Mouse (Mus musculus) granulocyte monocyte progenitor cell, adult 5-6 weeks (primary cell): ENCODE measurements around the gene Plxna1. TPM values are rescaled to one million over a fixed set of nuclear protein-coding genes. Genes with fewer than 3 reads are reported as not detected.

Experiments
- ATAC-seq: replicated peaks from 2 replicates; pipeline ENCODE4 v1.8.0; 2016; ENCODE audit warnings: mild to moderate bottlenecking, moderate TSS enrichment, inconsistent platforms; ENCODE audit not compliant: poor library complexity, severe bottlenecking
- total RNA-seq, 2 experiments: library from RNA; stranded (forward) in 1 of 2; stranded (reverse) in 1 of 2; fragments of 200-712, 200-1000 nt in 1 of 2; fragments of >200 nt in 1 of 2; fragmentation: Nextera tagmentation in 1 of 2; gene quantifications; 2 replicates each; pipeline ENCODE4 v1.2.3; 2014 to 2017

Plxna1 gene
- total RNA-seq (2014; fragmentation: Nextera tagmentation) (1.2 and 6.9 TPM in 2 replicates), total RNA-seq (2017) (1.0 and 1.3 TPM in 2 replicates)

DNA sequence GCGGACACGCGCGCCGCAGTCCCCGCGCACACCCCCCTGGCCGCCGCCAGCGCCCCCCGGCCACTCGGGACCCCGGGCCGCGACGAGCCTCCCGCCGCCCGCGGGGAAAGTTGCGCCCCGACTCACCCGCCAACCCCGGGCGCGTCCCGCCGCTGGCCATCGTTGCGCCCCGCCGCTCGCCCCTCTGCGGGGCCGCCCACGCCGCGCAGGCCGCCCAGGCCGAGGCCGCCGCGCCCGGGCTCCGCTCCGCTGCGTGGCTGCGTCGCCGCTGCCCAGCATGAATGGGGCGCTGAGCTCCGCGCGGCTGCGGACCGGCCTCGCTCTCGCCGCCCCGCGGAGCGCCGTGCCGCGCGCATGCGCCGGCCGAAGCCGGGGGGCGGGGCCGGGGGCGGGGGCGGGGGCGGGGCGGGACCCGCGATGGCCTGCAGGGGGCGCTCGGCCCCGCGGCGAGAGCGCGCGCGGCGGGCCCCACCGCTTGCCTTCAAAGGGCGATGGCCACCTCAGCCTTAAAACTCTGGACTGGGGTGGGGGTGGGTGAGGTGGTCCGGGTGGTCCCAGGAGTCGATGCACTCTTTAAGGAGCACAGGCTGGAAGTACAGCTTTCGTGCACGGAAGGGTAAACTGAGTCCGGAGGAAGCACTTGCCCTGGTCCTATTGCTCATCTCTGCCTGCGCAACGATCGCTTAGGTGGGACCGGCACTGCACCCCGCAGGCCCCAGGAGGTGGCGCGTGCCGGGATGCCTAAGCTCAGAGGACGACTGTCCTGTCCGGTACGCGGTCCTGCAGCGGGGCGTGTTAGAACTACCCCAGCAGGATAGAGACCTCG lies at the start of gene Plxna1:
Gene Plxna1, minus strand, starts transcription at position 340 of the 826 bp plus-strand sequence.
- peak; percentile 33 for ATAC-seq

DNA sequence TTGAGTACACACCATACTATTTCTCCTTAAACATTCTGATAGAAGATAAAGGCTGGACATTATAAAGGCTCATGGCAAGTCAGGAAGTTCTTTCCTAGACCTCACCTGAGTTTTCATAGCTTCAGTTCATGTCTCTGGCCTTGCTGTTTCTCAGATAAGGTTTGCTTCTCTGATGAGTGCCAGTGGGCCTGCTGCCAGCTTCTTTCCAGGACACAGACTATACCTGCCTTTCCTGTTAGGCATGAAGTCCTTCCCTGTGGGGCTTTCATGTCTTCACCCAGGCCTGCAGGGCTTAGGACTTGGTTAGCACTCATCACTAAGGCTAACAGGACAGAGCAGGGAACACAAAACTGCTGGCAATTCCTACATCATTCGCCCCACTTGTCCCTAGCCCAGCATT lies 46.6 kb upstream of the Plxna1 start:
- ATAC-seq = no peak

DNA sequence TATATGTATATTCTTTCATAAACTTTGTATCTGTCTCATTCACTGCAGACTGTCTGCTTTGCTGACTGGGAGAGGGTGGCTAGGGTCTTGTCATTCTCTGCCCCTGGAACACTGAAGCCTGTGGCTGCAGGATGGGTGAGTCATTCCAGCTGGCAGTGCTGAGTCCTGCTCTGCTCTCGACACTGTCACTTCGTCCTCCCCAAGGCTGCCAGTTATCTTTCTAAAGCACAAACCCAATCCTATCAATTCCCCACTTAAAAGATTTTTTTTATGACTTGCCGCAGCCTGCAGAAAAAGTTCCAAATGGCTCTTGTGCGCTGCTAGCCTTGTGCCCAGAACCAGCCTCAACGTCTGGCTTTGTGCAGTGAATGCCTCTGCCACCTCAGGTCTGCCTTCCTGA lies 45.8 kb upstream of the Plxna1 start:
- ATAC-seq = no peak

DNA sequence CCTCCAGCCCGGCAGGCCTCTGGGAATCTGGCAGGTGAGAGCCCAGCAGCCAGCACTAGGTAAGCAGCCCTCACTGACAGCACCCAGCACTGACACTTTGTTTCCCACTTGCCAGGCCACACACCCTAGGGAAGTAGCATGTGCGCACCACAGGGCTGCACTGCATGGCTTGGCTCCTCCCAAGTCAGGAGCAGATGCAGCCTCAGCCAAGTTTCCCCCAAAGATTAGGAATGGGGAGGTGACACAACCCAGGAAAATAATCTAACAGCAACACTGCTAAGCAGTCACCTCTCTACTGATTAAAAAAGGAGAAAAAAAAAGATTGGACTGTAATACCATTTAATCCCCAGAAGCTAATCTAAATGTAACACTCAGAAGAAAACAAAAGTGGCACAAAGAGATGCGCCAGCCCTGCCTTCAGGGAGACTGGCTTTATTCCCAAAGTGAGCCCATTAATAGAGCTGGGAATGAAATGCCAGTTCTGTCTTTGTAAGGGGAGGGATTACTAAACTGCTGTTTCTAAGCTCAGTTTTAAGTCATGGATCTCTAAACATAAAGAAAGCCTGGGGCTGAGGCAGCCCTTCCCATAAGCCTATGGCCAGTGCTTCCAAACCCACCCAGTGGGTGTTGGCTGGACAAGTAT lies 44.9 kb upstream of the Plxna1 start:
- ATAC-seq = no peak

DNA sequence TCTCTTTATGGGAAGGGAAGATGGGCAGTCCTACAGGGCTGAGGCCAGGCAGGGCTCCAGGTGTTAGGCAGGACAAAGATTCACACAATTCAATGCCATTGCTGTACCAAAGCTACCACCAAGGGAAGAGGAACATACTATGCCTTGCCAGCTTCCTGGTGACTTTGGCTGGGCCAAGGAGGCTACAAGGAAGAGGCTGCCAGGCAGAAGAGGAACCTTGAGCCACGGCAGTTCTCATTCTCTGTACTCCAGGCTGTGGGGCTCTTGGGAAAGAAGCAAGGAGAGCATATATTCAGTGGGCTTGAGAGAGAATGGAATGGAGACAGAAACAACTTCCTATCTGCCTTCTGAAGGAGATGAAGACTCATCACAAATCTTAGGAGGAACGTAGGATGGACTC lies 42.5 kb upstream of the Plxna1 start:
- peak; percentile 76; the same call in 1 of the 2 replicates for ATAC-seq

DNA sequence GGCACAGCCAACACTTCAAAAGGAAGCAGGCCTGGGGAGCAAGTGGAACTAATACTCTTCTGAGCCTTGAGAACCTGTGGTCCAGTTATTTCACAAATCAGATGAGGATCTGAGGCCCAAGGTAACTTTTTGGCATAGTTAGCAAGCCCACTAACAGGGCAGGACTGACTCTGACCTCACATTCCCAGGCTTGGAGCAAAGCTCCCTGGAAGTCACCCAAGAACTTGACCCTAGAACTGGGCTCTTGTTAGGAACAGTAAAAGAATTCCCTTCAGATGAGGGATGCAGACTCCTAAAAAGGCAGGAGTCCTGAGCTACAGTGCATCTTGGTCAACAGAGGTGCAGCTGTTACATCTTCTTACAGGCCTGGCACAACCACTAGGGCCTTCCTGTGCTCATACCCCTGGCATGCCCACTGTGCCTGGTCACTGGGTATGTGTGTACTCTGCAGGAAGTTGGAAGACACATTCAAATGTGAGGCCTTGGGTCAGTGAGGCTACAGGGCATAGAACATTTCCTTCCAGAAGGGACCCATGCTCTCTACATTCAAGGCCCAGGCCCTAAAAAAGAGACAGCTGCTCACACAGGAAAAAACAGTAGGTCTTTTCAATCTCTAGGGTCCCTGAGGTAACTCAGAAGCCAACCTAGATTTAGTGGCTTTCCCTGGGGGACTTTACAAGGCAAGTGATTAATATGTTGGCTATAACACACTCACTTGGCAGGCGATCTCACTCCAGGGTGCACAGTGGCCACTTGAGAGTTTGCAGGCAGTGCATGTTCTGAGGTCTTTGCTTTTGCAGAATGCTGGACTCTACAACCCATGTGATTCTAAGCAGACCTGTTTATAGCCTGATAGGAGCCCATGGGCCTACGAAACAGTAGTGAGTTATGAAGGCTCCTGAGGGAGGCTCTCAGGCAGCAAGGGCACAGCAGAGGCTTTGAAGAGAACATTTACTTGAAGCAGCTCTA lies 41.1 kb upstream of the Plxna1 start:
- no peak for ATAC-seq

DNA sequence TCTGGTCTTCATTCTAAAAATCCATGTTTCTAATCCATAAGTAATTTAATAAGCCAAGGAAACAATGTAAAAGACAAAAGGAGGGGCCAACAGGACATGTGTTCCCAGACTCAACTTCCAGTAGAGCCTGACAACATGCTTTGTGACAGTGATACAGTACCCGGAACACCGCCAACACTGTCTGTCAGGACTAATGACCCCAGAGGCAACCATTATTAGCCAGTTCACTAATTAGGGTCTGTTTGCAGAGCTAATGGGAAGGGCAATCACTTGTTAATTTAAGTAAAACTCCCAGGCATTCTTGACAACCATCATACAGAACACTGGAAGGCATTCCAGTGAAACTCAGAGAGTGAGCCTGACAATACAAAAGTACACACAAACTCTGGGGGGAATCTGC lies 40.0 kb upstream of the Plxna1 start:
- ATAC-seq = no peak

DNA sequence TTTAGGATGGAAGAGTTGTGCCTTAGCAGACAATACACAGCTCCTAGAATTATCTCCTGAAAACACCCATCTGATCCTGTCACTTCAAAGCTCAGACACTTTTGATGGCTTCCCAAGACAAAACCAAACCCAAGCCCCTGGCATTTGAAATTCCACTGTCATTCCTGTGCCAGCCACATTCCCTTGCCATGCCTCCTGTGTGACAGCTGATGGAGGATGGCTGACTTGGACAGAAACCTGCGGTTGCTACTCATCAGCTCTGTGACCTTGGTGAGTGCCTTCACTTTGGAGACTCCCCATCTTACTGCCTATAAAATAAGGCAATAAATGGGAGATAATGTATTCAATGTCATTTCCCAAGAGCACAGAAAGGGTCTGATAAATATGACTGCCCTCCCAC lies 37.1 kb upstream of the Plxna1 start:
- no peak for ATAC-seq

DNA sequence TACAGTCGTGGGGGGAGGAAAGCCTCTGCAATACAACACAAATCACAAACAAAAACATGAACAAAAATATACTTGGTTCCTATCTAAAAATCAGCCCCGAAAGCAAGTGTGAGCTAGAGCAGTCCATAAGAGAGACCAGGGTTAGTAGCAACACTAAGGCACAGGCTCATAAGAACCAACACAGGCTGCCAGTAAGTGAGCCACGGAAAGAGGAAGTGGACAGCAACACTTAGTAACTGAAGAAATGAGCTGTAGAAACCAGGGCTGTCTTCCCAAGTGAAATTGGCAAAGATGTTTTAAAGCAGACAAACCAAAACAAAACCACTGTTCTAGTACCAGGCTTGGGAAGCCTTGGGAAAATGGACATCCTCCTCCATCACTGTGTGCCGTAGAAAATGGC lies 35.5 kb upstream of the Plxna1 start:
- peak; percentile 88 for ATAC-seq

DNA sequence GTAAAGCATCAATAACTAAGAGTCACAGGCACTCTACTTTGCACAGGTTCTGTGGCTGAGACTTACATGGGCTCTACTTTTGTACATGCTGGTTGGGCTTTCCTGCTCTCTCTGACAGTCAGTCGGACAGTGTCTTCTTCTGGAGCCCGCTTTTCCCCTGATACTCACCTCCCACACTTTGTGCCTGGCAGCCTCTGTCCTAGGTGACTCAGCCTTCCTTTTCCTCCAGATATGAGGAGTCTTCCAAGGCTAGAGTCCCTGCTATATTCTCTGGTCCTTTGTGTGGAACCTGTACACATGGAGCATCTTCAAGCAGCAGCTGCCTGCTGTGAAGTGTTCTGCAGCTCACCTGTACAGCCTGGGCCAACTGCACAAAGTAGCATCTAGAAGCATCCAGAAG lies 31.4 kb upstream of the Plxna1 start:
- ATAC-seq = no peak

DNA sequence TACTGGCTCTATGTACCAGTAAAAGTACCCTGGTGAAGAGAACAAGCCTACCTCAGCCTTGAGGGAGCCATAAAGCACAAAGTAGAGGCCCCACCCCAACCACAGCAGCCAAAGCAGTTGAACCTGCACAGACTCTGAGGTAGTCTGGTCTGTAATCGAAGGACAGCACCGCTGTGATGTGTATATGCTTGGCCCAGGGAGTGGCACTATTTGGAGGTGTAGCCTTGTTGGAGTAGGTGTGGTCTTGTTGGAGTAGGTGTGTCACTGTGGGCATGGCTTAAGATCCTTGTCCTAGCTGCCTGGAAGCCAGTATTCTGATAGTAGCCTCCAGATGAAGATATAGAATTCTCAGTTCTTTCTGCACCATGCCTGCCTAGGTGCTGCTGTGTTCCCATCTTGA lies 29.8 kb upstream of the Plxna1 start:
- no peak for ATAC-seq

DNA sequence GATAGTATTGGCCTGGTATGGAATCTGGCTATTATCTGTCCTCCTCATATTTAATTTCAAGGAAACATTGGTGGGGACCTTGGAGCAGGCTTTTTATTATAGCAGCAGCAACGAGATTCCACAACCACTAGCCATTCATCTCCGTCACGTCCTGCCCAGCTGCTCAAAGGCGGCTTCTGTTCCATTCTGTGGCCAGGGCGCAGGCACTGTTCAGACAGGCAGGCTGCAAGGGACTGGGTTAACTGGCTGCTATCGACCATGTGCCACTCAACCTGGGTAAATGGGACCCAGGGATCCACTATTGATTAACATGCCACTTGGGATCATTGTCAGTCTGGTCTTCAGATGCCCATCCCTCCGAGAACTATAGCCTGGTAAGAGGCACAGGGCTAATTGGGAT lies 27.4 kb upstream of the Plxna1 start:
- ATAC-seq = no peak

DNA sequence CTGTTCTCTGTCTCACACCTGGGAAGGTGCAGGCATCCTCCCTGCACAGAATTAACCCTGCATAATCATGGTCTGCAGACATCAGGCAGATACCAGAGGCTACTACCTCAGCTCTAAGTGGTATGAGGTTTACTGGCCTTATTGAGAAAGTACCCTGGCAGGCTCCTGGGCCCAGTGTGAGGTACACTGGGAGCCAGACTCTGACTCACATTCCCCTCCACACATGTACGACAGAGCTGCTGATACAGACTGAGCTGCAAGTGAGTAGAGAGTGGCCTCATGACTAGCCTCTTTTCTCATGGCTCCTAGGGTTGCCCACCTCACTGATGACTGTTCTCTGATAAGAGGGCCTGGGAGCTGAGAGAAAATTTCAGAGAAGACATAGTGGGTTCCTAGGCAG lies 24.5 kb upstream of the Plxna1 start:
- no peak for ATAC-seq

DNA sequence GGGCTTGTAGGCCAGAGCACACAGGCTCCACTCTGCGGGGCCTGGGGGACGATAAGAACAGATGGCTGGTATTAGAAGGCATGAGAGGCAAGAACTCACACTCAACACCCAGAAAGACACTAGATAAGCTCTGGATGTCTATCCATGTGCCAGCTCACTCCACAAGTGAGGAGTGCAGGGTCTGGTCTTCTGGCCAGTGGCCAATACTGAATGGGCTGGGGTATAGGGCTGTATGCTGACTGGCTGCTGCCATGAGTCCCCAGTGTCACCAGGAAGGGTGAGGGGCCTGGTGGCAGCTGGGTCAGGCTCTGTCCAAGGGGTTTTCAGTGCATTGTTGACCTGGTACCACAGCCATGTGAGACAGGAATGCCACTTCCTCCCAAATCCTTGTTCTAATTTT lies 22.3 kb upstream of the Plxna1 start:
- ATAC-seq = no peak

DNA sequence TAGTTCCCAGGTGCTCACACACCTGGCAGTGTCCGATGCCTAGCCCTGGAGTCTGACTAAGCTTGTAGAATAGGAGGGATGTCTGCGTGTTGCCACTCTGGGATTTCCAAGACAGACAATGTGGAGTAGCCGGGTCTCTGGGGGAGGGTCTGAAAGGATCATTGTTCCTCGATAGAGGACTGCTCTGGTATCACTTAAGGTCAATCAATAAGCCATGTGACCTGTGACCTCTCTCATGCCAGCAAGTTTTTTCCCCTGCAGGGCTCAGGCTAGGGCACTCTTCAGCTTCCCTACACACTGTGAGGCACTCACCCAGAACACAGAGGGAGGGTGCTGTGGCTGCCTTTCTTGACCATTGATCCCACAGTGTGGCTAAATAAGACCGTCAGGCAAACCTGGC lies 19.4 kb upstream of the Plxna1 start:
- ATAC-seq = no peak

DNA sequence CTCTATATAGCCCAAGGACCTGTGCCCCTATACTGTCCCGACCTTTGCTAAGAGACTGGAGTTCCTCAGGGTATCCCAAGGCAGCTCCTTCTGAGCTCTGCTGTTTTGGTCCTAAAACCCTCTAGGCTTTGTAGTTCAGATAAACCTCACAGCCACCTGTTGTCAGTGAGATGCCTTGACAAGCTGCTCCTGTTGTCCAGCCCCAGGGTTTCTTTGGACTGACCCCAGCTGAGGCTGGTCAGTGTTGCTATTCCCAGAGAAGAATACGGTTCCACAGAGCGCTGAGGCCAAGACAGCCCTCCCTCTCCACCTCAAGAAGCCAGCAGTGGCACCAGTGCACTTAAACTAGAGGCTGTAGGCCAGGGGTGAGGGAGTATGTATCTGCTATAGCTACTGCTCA lies 18.8 kb upstream of the Plxna1 start:
- ATAC-seq = no peak

DNA sequence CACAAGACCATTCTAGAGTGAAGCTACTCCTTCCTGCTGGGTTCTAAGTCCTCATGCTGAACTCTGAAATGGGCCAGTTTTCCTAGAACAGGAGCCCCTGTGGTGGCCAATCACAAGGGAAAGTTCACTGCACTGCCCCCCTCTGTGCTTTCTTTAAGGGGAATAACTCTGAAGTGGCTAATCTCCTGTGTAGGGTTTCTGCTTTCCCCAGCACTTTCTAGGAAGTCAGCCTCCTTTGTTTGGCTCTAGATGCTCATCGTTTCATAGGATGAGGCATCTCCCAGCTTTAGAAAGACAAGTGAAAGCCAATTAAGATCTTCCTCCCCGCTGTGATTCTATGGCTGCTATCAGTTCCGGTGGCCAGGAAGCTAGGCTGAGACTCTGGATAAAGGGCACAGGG lies 18.3 kb upstream of the Plxna1 start:
- ATAC-seq = no peak

DNA sequence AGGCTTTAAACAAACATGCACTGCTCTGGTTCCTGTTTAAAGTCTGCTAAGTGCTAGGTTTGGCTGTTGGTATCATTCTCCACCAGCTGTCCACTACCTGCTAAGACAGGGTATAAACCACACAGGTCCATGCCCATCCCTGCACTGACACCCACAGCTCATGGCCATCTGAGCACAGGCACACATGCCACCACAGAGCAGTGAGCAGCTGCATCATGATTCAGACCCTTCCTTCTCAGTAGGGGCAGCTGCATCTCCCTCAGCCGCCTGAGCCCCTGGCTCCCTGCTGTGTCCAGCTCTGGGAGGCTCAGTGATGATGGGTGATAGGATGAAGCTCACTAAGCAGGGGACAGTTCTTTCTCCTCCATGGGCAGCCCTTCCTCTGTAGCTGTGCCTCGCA lies 15.8 kb upstream of the Plxna1 start:
- ATAC-seq = no peak

DNA sequence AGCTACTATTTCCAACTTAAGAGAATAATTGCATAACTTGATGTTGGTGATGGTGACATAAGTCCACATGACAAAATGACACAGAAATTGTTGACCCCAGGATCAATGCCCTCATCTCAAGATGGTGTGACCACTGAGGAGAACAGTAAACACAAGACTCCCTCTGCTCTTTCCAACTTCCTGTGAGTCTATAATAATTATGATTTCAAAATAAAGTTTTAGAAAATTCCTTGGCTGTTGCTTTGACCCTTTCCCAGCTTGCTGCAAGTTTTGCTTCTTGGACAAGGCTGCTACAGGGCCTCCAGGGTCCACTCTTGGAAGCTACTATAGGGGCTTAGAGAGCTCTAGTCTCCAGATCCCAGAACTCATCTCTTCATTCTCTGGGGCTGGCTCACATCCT lies 6.4 kb upstream of the Plxna1 start:
- no peak for ATAC-seq

DNA sequence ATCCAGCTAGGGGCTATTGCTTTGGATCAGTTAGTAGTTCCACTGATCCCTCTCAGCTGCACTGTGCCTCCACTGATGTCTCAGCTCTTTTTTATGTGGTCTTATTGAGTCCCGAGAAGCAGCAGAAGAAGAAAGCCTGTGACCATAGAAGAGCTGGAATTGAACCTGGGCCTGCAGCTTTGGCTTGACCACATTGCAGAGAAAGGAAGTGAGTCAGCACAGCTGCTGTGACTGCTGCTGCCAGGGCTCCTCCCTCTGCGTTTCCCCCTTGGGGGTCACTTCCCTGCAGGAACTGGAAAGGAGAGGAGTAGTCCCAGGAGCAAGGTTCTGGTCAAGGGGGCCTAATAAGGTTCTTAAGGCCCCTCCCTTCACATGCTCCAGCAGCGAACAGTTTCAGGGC lies 1.9 kb upstream of the Plxna1 start:
- peak; percentile 69 for ATAC-seq

DNA sequence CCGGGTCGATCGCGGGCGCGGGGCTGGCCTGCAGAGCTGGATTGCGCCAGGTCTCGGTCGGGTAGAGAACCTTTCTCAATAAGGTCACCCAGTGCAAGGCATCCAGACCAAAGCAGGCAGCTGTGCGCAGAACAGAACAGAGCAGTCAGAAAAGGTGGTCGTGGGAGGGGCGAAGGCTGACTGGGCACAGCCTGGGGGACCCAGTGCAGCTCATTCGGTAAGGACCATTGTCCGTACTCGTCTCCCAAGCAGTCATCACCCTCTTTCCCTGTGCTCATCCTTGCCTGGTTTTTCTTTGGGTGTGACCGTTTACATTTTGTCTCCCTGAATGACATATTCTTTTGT lies 659 bp upstream of the Plxna1 start:
- peak; percentile 48 for ATAC-seq
